ENCODE assay signal across 27 mouse cellular contexts in the genomic region with DNA sequence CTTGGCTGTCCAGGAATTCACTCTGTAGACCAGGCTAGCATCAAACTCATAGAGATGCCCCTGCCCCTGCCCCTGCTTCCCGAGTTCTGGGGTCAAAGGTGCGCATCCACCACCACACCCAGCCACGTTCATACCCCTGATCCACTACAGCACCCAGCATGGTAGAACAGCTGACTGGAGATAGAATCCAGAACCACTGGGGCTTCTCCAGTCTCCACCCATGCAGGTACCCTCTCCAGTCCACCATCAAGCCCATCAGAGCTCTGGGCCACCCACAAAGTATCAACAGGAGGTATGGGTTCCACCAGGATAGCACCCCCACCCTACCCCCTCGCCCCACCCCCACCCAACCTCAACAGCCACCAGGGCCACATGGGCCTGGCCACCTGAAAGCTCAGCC. TPM values are rescaled to one million over a fixed set of nuclear protein-coding genes. Genes with fewer than 3 reads are reported as not detected.
A peak's percentile ranks its signal among the peaks of the same experiment; 100 is the strongest.
DNase-seq lines count a peak whose midpoint lies in the region; ATAC-seq and TF ChIP-seq lines count a peak whose summit lies in the region.
"Had no signal": no experiment of that assay in that cellular context is flagged by ENCODE, and none has a peak within 500 bp of the region (broad histone marks: within the 10 kb centered on the region; RNA-seq: fewer than 3 reads in every experiment).

No protein-coding gene starts in this region.

- no peaks in the 10 kb centered on the region for H3K27me3 ChIP-seq in heart, postnatal 0 days (ENCODE audit: control insufficient read depth, insufficient read depth, low read length)
- H3K27me3 ChIP-seq in heart, embryonic 10.5 days (ENCODE audit: insufficient read depth, poor library complexity, severe bottlenecking): 0 out of 2 replicates have a peak, but pooled peaks cover 4% of the 10 kb centered on the region
- H3K27me3 ChIP-seq in liver, embryonic 13.5 days: peaks cover 8% of the 10 kb centered on the region
- no peaks in the 10 kb centered on the region for H3K27me3 ChIP-seq in limb, embryonic 13.5 days
- H3K27me3 ChIP-seq: lung, embryonic 15.5 days; midbrain, embryonic 15.5 days; neural tube, embryonic 12.5 days had no signal

- 77% methylated on average over 4 of the region's 4 CpGs for WGBS in heart, postnatal 0 days
- whole genome bisulfite sequencing in heart, embryonic 10.5 days: 80% methylated on average over 4 of the region's 4 CpGs
- WGBS in liver, embryonic 13.5 days (ENCODE audit: insufficient replicate concordance): 62% methylated on average over 4 of the region's 4 CpGs
- WGBS in limb, embryonic 13.5 days: 85% methylated on average over 4 of the region's 4 CpGs

- H3K4me2 ChIP-seq in heart, postnatal 0 days (ENCODE audit: low read depth, low read length): peak overlapping the region; percentile 94
- H3K4me2 ChIP-seq in liver, embryonic 13.5 days: peak overlapping the region; percentile 92
- peak overlapping the region; percentile 78 for H3K4me2 ChIP-seq in limb, embryonic 13.5 days (replicated peaks)
- H3K4me2 ChIP-seq: midbrain, embryonic 15.5 days; neural tube, embryonic 12.5 days had no signal

- H3K9me3 ChIP-seq in heart, postnatal 0 days (replicated peaks; ENCODE audit: control insufficient read depth, low read length): no peaks in the 10 kb centered on the region
- H3K9me3 ChIP-seq in heart, embryonic 10.5 days: no peaks in the 10 kb centered on the region
- H3K9me3 ChIP-seq in liver, embryonic 13.5 days (replicated peaks): no peaks in the 10 kb centered on the region
- no peaks in the 10 kb centered on the region for H3K9me3 ChIP-seq in limb, embryonic 13.5 days
- H3K9me3 ChIP-seq: lung, embryonic 15.5 days; midbrain, embryonic 15.5 days; neural tube, embryonic 12.5 days had no signal

- DNase-seq in heart, adult 11 months: peak; percentile 93
- DNase-seq in heart, postnatal 4 days: no peak
- DNase-seq in heart, postnatal 0 days (ENCODE audit: low spot score): no peak
- DNase-seq in heart, embryonic 10.5 days (ENCODE audit: low spot score): no peak
- DNase-seq in liver, embryonic 13.5 days: no peak
- DNase-seq in liver: no peak
- DNase-seq in T-cell, adult 2 months (ENCODE audit: low spot score): no peak
- DNase-seq: adrenal gland, postnatal 25 days; cerebellum, adult 11 months; cerebellum, postnatal 10 days; gastrocnemius, postnatal 10 days; right cerebral cortex, postnatal 14 days; thymus, adult 2 months; thymus, postnatal 4 days had no signal

- peaks cover 25% of the 10 kb centered on the region for H3K36me3 ChIP-seq in heart, postnatal 0 days (replicated peaks; ENCODE audit: control insufficient read depth, insufficient read depth, low read length)
- peaks cover 26% of the 10 kb centered on the region for H3K36me3 ChIP-seq in heart, embryonic 10.5 days
- H3K36me3 ChIP-seq in liver, embryonic 13.5 days: peaks cover 3% of the 10 kb centered on the region; the same call in 1 of the 2 replicates
- H3K36me3 ChIP-seq in limb, embryonic 13.5 days: peaks cover 22% of the 10 kb centered on the region
- H3K36me3 ChIP-seq: lung, embryonic 15.5 days; midbrain, embryonic 15.5 days; neural tube, embryonic 12.5 days had no signal

- peaks cover 59% of the 10 kb centered on the region for H3K4me1 ChIP-seq in heart, postnatal 0 days (ENCODE audit: control insufficient read depth, insufficient read depth)
- H3K4me1 ChIP-seq in heart, embryonic 10.5 days: peaks cover 41% of the 10 kb centered on the region
- H3K4me1 ChIP-seq in liver, embryonic 13.5 days (replicated peaks): peaks cover 50% of the 10 kb centered on the region
- peaks cover 57% of the 10 kb centered on the region for H3K4me1 ChIP-seq in limb, embryonic 13.5 days

- no peak overlapping the region for H3K4me3 ChIP-seq in heart, postnatal 0 days (ENCODE audit: low read depth, low read length)
- H3K4me3 ChIP-seq in heart, embryonic 10.5 days: no peak overlapping the region
- no peak overlapping the region for H3K4me3 ChIP-seq in liver, embryonic 13.5 days (replicated peaks)
- H3K4me3 ChIP-seq in limb, embryonic 13.5 days: 0 out of 2 replicates have a peak overlapping the region, but pooled peaks have one; percentile 3
- H3K4me3 ChIP-seq: layer of hippocampus, adult 2 months; lung, embryonic 15.5 days; midbrain, embryonic 15.5 days; neural tube, embryonic 12.5 days had no signal

- H3K27ac ChIP-seq in heart, postnatal 0 days (ENCODE audit: low read depth): peak overlapping the region; percentile 46; the same call in 1 of the 2 replicates
- H3K27ac ChIP-seq in heart, embryonic 10.5 days: no peak overlapping the region
- no peak overlapping the region for H3K27ac ChIP-seq in liver, embryonic 13.5 days
- H3K27ac ChIP-seq in limb, embryonic 13.5 days: no peak overlapping the region
- H3K27ac ChIP-seq: layer of hippocampus, adult 2 months; lung, embryonic 15.5 days; midbrain, embryonic 15.5 days; neural tube, embryonic 12.5 days; stomach, postnatal 0 days had no signal

- no peak for ATAC-seq in heart, postnatal 0 days (ENCODE audit: insufficient read depth, low read depth)
- no peak for ATAC-seq in liver, embryonic 13.5 days (ENCODE audit: low read depth)
- no peak for ATAC-seq in limb, embryonic 13.5 days (ENCODE audit: low FRiP score, low read depth)
- ATAC-seq: forebrain, embryonic 14.5 days; intestine, postnatal 0 days; midbrain, embryonic 15.5 days had no signal

- TF ChIP-seq EP300 in heart, postnatal 0 days (IDR thresholded peaks at IDR 0.05; ENCODE audit: low read depth): no peak

- no peak overlapping the region; the same call in 1 of the 2 replicates for H3K9ac ChIP-seq in heart, postnatal 0 days (replicated peaks; ENCODE audit: low read depth, low read length)
- H3K9ac ChIP-seq in liver, embryonic 13.5 days: no peak overlapping the region
- H3K9ac ChIP-seq in limb, embryonic 13.5 days: peak overlapping the region; percentile 39; the same call in 1 of the 2 replicates
- H3K9ac ChIP-seq: lung, embryonic 15.5 days; midbrain, embryonic 15.5 days; neural tube, embryonic 12.5 days had no signal

- TF ChIP-seq CTCF in heart, postnatal 0 days (IDR thresholded peaks at IDR 0.05; ENCODE audit: low read depth): no peak

RNA-seq across cellular contexts. Expression of a gene that starts 2.0 kb away (rescaled TPM):
- 10 to 100 TPM; 80.9 to 82.5 TPM for total RNA-seq in heart, postnatal 4 days (2021)
- 84.0 and 107 TPM in 2 replicates for total RNA-seq in heart, postnatal 0 days (2014; rRNA removed; ENCODE audit: low replicate concordance)
- polyA plus RNA-seq in heart, postnatal 0 days (2015; fragmentation: Nextera tagmentation; extraction: Ambion mirVana): 48.9 and 55.6 TPM in 2 replicates
- 40.8 and 44.9 TPM in 2 replicates for polyA plus RNA-seq in heart, embryonic 10.5 days (2016; fragmentation: Nextera tagmentation; extraction: Ambion mirVana)
- polyA plus RNA-seq in liver, embryonic 13.5 days (2015; fragmentation: Nextera tagmentation; extraction: Ambion mirVana): 24.9 and 28.3 TPM in 2 replicates
- polyA plus RNA-seq in limb, embryonic 13.5 days (2015; fragmentation: Nextera tagmentation; extraction: Ambion mirVana): 78.2 and 82.8 TPM in 2 replicates

RNA-seq across cellular contexts. Expression of a gene that starts 6.1 kb away (rescaled TPM):
- 10 to 100 TPM; 46.8 to 49.3 TPM for total RNA-seq in heart, postnatal 4 days (2021)
- 76.2 and 82.2 TPM in 2 replicates for total RNA-seq in heart, postnatal 0 days (2014; rRNA removed; ENCODE audit: low replicate concordance)
- polyA plus RNA-seq in heart, postnatal 0 days (2015; fragmentation: Nextera tagmentation; extraction: Ambion mirVana): 8.9 and 10.4 TPM in 2 replicates
- 13.6 and 18.5 TPM in 2 replicates for polyA plus RNA-seq in heart, embryonic 10.5 days (2016; fragmentation: Nextera tagmentation; extraction: Ambion mirVana)
- 6.8 and 7.1 TPM in 2 replicates for polyA plus RNA-seq in liver, embryonic 13.5 days (2015; fragmentation: Nextera tagmentation; extraction: Ambion mirVana)
- 13.4 and 13.7 TPM in 2 replicates for polyA plus RNA-seq in limb, embryonic 13.5 days (2015; fragmentation: Nextera tagmentation; extraction: Ambion mirVana)

RNA-seq across cellular contexts. Expression of a gene that starts 30.1 kb away (rescaled TPM):
- 100 to 1,000 TPM; 505 to 526 TPM for total RNA-seq in heart, postnatal 4 days (2021)
- 251 and 256 TPM in 2 replicates for total RNA-seq in heart, postnatal 0 days (2014; rRNA removed; ENCODE audit: low replicate concordance)
- polyA plus RNA-seq in heart, postnatal 0 days (2015; fragmentation: Nextera tagmentation; extraction: Ambion mirVana): 188 and 230 TPM in 2 replicates
- polyA plus RNA-seq in heart, embryonic 10.5 days (2016; fragmentation: Nextera tagmentation; extraction: Ambion mirVana): 65.7 and 126 TPM in 2 replicates
- 17.7 and 21.0 TPM in 2 replicates for polyA plus RNA-seq in liver, embryonic 13.5 days (2015; fragmentation: Nextera tagmentation; extraction: Ambion mirVana)
- 33.7 and 37.8 TPM in 2 replicates for polyA plus RNA-seq in limb, embryonic 13.5 days (2015; fragmentation: Nextera tagmentation; extraction: Ambion mirVana)

RNA-seq across cellular contexts. Expression of a gene that starts 51.0 kb away (rescaled TPM):
- total RNA-seq in heart, postnatal 4 days (2021): 100 to 1,000 TPM; 736 to 787 TPM
- total RNA-seq in heart, postnatal 0 days (2014; rRNA removed; ENCODE audit: low replicate concordance): 831 and 1,183 TPM in 2 replicates
- polyA plus RNA-seq in heart, postnatal 0 days (2015; fragmentation: Nextera tagmentation; extraction: Ambion mirVana): 188 and 473 TPM in 2 replicates
- polyA plus RNA-seq in heart, embryonic 10.5 days (2016; fragmentation: Nextera tagmentation; extraction: Ambion mirVana): 124 and 308 TPM in 2 replicates
- polyA plus RNA-seq in liver, embryonic 13.5 days (2015; fragmentation: Nextera tagmentation; extraction: Ambion mirVana): 0.38 TPM in 1 of 2 replicates, not detected in the other
- polyA plus RNA-seq in limb, embryonic 13.5 days (2015; fragmentation: Nextera tagmentation; extraction: Ambion mirVana): not detected in 2 replicates
- total RNA-seq: adrenal gland, postnatal 25 days; gastrocnemius, postnatal 10 days; layer of hippocampus, adult 2 months; layer of hippocampus, postnatal 25 days; liver, adult 2 months had no signal
- polyA plus RNA-seq: brain, embryonic 14.5 days; cortical plate, adult 2 months; forebrain, embryonic 14.5 days; intestine, postnatal 0 days; liver, adult 2 months; macrophage; midbrain, embryonic 15.5 days; neural tube, embryonic 12.5 days; stomach, postnatal 0 days had no signal
